Mouse (Mus musculus): Measurements from ENCODE around the gene Mrpl46.

Mrpl46 gene

DNA sequence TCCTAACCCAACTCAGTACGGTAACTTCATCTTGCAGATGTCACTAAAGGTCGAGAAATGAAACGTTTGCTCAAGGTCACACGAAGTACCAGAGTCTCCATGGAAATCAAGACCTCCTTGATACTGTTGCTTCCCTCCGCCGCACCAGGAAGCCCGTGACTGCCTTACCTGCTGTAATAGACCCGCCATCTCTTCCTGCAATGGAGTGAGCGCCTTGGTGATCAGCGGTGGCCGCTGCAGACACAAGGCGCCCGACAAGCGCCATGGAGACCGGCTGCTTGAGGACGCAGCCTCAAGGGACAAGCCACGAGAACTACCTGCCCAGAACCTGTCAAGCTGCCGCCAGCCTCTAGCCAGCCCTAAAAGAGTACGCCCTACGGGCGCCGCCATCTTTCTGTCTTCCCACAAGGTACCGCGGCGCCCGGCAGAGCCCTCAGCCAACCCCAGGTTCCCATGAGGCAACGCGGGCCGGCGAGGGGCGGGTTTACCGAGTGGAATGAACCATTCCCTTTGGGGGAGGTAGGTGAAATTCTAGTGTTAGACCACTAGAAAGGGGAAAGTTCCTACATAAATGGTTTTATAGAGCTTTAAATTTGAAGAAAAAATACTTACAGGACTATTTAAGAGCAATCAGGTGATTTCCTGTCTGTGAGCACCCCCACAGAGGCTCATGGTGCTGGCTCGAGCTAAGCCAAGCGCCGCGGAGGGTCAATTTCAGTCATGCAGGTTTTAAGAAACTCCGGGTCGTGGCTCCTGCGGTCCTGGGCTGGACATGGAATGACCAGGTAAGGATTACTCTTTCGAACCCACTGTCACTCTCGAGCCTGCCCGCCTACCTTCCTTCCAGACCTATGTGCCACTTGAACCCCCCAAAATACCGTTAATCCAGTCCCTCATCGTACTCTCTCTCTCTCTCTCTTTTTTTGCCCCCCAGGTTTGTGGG, at the start of gene Mrpl46, which contains the start of gene Mrps11:
Gene Mrpl46, minus strand, starts transcription at position 893 of the 943 bp plus-strand sequence.
Gene Mrps11, plus strand, starts transcription at position 481 of the 943 bp plus-strand sequence.
- peak; percentile 74 to 83 for DNase-seq

DNA sequence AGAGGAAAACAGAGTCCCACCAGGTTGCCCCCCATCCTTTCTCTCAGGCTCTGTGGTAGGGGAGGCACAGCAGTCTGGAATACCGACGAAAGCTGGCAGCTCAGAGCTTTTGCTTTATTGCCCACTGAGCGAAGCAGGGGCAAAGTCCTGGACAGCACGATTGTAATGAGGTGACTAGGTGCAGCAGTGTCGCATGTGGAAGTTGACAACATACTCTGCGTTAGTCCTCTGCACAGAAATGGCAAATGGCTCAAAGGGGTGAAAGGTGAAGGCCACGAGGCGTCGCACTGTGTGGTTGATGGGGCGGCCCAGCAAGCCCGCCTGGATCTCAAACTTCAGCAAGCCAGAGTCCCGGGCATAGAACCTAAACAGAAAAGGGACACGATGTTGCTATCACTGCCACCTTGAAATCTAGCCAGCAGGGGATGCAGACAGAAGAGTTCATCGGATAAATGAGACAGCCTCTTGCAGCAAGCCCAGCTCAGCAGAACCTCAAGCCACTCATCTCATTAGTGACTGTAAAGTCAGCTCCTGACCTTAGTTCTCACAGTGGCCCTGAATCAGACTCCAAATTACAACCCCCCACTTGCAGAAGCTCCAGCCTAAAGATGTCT, 44.5 kb upstream of the Mrpl46 start:
- no peak for DNase-seq

DNA sequence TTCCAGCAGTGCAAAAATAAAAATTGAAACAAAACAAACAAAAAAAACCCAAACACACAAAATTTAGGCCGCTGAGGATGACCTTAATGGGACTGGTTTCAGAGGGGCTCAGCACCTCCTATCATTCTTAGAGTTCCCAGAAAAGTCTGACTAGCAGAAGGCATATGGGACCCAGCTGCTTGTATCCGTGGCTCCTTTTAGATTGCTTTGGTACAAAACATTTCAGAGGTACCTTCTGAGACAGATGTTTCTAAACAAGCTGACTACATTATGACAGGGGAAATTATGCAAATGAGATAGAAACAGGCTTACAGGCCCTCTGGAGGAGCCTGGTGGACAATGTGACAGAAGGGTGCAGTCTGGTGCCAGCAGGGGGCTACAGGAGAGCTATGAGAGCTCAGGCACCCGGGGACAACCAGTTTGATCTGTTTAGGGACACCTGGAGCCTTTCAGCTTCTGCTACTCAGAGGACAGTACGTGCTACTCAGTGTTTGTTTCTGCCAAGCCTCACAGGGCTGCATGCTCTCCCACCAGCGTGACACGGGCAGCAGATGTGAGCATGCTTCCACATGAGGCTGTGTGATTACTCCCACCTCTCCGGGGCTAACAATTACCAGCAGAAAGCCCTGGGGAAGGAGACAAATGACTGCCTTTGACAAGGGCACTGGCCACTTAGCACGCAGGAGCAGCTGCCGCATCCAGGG, 43.5 kb upstream of the Mrpl46 start:
- no peak for DNase-seq

DNA sequence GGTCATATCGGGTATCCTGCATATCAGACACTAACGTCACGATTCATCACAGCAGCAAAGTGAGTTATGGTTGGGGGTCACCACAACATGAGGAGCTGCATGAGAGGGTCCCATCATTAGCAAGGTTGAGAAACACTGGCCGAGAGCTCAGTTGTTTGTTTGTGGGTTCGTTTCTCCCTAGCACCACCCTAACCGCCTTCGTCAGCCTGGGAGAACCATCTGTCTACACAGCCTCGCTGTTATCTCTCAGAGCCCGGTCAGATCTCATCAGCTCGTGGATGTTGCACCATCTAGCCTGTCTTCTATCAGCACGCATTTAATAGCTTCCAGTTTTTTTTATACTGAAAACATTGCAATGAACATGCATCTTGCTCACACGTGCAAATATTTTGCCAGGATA, 35.0 kb upstream of the Mrpl46 start:
- no peak for DNase-seq

DNA sequence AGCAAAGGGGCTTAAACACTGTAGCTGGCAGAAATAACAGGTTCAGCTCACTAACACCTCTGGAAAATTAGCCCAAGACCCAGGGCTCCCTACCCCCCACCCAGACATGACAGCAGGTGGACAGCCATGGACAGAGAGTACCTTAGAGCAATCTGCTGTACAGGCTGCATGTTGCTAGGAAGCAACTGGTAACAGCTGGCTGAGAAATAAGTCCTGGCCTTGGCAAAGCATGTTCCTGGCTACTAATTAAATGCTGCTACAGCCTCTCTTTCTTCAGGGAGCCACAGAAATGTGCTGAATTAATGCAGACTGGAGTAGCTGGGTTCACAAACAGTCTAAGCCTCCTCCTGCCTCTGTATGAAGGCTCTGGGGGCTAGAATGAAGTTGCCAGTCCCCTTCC, 31.4 kb upstream of the Mrpl46 start:
- DNase-seq = no peak

DNA sequence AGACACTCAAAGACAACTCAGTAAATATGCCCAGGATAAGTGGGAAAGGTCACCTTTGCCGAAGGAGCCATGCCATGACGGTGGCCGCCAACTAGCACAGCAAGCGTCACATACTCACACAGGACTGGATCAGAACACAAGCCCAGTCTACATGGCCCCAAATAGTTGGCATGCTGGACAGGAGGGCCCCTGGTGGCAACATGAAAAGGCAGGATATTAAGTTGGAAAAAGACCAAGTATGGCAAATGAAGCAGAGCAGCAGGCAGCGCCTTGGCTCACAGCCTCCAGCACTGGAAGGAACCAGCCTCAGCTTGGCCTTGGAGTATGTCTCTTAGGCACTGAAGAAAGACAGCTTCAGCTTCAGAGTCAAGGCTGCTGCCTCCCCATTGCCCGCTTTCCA, 30.5 kb upstream of the Mrpl46 start:
- no peak for DNase-seq

DNA sequence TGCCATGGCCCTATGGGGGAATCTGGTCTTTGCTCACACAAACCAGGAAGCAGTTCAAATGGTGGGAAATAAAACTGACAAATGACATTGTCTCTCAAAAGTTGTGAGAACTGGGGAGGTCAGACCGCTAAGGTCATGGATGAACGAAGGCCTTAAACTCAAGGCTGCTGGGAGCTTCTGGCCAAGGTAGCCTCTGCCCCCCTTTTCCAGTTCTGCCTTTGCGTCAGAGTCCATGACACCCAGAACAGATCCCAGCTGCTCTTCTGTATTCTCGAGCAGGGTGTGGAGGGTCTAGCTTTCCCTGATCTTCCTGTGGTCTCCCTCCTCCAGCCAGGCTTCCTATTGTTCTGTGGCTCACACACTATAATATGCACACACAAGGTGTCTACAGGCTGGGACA, 23.9 kb upstream of the Mrpl46 start:
- DNase-seq = no peak

DNA sequence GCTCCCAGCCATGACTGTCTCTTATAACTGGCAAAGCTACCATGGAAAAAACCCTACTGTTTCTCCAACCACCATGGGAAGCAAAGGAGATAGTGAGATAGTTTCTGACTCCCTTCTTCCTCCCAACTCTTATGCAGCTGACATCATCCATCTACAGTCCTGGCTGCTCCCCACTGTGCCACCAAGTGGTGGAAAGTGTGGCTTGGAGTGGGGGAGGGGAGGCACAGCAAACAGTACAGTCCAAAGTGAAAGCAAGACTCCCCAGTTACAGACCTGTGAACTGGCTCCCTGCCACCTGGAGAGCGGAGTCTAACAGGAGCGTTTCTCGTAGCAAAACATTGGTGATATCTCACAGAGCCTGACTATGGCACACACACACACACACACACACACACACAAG, 20.5 kb upstream of the Mrpl46 start:
- DNase-seq = no peak

DNA sequence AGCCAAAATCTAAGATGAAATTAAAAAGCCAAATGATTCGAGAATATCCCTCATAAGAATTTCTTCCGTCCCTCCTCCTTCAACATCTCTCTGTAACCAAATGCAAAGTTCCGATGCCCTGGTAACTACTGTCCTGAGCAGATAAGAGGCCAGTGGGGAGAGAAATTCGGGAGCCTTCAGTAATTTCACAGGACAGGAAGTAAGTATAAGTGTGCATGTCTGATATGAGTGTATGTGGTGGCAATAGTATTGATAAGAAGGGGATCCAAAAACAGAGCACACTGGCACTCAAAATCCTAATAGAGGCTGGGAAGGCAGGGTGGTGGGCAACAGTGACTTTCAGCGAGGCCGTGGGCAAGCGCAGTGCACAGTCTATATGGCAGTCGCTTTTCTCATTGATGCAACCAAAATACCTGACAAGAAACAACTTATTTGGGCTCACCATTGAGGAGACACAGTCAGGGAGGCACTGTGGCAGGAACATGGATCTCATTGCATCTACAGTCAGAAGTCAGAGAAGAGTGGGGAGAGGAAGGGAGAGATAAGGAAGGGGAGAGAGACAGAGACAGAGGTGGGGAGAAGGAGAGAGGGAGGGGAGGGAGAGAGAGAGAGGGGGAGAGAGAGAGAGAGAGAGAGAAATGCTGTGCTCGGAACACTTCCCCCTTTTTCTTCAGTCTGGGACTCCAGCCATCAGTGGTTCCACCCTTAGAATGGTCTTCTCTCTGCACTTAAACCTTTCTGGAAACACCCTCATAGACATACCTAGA, 16.6 kb upstream of the Mrpl46 start:
- DNase-seq = no peak

DNA sequence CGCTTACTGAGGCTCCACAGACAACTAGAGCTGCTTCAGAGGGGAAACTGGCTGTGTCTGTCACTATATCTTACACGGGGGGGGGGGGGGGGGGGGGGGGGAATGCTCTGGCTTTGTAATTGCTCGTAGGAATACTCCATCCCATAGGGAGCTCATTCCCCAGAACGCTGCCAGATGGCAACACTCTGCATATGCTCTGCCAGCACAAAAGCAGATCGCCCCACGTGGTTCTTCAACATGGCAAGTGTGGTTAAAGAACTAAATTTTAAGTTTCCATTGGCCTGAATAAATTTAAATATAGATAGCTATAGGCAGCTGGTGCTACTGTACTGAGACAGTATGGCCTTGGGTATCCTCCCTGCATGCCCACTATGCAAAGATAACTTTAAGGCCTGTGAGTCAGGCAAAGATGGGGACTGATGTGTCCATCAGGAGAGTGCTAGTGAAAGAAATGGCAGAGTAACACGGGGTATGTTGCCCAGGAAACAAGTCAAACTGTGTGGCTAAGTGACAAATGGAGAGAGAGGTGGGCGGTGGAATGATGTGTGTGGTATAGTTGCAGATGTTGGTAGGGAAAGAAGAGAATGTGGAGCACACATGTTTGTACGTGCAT, 14.6 kb upstream of the Mrpl46 start:
- no peak for DNase-seq

DNA sequence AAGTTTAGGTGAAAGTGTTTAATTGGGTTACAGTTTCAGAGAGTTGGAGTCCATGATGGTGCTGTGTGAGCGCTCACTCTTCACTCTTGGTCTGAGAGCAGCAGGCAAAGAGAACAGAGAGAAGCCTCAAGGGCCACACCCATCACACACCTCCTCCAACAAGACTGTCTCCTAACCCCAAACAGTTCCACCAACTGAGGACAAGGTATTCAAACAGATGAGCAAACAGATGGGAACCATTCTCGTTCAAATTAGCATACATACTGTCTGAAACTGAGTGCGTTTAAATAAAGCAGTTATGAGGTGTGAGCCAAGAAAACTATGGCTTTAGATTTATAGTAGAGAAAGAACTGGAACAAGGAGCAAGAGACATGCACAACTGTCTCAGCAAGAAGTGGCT, 13.3 kb upstream of the Mrpl46 start:
- no peak for DNase-seq

DNA sequence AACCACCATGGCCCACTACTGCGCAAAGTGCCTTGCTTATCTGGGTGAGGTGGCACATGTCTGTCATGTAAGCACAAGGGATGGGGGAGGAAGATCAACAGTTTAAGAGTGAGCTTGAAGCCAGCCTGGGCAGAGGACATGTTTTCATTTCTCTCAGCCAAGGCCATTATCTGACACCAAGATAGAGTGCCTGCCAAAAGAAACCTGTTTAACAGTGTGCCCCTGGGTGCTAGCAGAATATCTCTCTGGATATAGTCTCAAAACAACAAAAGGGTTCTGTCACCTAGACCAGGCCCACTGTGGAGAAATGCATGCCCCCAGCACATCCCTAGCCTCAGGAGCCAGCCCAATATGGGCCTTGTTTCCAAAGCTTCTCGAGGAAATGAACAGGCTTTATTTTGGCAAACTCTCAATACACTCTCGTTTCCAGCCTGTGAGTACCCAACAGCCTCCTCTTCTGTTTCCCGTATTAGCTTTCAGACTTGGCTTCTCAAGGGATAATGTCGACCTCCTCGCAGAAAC, 11.3 kb upstream of the Mrpl46 start:
- no peak for DNase-seq

DNA sequence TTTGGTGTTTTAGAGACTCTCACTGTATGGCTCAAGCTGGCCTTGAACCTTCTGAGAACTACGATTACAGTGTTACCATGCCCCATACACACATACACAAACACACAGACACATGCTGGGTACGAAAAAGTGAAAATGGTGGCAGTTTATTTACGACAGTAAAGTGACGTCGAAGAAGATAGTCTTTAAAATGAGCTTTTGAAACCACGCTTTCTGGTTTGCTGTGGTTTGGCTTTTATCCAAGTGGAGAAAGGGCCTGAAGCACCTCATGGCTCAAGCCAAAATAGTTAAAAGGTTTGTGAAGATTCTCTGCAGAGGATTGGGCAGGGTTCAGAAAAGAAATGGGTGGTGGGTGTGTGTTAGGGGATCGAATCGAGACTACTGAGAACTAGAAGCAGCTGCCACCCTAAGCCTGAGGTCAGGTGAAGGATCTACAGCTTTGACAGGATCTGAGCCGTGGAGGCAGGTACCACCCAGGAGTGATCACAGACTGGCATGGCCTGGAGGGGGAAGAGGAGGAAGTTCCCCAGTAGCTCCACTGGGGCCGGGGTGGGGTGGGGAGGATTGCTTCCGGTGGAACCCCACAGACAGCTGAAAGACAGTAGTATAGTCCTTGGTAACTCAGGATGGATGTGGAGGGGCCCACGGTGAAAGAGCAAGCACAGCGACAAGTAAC, 10.7 kb upstream of the Mrpl46 start:
- no peak for DNase-seq

DNA sequence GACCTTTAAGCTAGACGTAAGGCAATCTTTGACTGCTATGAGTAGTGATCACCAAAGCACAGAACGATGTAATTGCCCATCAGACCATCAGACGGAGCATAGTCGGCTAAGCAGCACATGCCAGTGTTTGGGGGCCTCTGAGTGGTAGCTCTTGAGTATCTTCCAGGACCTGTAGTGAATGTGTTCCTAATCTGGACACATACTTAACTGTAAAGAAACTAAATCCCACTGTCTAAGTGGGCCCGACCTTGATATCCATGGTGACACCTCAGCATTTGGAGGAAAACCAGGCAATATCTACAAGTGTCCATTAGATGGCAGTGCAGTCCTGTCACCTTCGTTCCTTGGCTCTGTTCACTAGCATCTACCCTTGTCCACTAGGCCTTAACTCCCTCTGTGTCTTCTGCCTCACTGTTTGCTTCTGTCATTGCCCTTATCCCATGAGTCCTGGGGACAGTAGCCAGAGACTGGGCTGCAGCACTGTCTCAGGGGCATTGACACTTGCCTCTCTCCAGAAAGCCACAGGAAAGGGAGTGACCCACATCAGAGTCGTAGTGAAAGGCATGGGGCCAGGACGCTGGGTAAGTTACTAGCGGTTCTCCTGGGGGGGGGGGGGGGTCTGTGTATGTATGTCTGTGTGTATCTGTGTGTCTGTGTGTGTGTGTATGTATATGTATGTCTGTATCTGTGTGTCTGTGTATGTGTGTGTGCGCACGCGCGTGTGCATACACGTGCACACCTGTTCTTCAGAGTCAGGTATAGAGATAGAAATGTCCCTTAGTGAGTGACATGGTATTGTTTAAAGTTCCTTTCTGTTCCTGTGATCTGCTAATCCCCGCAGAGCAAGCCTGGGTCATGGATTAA, 8.3 kb upstream of the Mrpl46 start:
- DNase-seq = peak in 1 of 2 experiments; percentile 26

DNA sequence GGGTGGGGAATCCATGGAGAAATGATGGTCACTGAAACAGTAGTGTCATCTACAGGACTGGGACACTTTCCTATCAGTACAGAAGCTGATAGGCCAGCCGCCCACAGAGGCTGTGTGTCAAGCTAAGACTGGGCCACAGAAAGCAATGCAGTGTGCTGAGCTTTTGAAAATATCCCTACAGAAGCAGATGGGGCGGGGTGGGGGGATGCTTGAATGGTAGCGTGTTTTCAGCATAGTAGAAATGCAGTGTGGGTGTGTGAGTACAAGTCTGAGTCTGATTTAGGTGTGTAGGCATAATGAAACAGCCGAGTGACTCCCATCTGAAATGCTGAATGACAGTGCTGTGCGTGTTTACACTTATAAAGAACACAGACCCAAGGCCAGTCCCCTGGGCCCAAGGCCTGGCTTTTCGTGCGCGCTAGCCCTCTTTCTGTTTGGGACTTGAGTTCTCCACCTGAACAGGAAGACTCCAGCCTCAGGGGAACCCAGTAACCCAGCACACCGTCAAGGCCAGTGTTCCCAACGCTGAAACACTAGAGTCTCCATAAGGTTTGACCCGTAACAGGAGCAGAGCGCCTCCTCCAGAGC, 4.6 kb upstream of the Mrpl46 start:
- no peak for DNase-seq

DNA sequence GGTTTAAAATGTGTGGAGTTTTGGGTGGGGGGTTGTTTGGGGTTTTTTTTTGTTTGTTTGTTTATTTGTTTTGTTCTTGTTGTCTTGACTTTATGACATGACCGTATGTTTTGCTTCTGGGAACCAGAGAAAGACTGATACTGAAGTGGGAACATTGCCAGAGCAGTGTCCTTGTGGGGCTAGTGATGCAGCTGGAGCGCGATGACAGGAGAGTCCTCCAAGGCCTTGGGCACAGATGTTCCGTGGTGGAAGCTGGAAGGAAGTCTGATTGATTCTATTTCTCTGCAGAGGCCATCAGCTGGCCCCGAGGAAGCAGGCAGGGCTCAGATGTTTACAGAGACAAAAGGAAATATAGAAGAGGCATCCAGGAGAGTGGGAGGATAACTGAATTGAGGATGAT, 2.6 kb upstream of the Mrpl46 start:
- no peak for DNase-seq

DNA sequence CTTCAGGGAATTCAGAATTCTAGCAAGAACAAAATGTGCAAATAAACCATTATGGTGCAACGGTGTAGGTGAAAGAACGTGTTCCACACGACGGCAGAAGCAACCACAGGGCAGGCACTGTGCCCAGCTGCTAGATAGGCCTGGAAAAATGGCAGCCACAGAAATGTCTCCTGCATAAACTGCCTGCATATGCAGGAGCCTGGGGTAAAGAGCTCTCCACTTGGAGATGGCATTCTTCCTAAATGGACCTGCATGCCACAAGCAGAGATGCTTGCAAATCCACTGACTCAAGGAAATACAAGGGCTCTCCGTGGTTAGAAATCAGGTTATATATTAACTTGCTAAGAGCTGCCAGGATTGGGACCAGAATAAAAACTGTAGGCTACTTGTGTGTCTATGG, 4.6 kb downstream of the Mrpl46 start:
- no peak for DNase-seq

DNA sequence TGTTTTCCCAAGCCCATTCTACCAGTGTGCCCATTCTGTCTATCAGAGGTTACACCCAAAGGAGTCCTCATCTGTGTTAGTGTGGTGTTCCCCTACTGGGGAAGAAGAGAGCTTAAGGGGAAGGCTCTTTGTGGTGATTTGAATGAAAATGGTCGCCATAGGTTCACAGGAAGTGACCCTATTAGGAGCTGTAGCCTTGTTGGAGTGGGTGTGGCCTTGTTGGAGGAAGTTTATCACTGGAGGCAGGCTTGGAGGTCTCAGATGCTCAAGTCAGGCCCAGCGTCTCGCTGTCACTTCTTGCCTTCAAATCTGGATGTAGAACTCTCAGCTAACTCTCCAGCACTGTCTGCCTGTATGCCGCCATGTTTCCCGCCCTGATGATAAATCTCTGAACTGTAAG, 12.4 kb downstream of the Mrpl46 start:
- DNase-seq = no peak

DNA sequence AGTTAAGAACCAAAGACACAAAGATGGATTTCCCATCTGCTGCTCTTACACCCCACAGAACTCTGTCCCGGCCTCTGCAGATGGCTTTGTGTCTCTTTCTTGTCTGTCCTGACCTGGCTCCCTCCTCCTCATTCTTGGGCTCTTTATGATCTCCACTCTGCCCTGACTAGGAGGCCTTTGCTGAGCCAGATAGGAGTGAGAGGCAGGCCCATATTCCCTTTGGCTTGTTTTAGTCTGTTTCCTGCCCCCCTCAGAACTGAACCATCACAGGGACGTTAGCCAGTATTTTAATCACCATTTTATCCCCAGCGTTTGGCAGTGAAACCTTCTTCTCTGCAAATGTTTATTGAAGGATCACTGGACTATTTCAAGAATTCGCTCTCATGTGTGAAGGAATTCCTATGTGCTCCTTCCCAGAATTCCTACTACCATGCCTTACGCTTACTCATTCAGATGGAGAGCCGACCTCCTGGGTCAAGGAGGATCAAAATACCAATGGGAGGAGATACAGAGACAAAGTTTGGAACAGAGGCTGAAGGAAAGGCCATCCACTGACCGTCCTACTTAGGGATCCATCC, 14.2 kb downstream of the Mrpl46 start:
- no peak for DNase-seq

All from spleen, adult 18-20 months (tissue).